Mouse (Mus musculus): Measurements from ENCODE around the gene Etnk2.
A peak's percentile ranks its signal among the peaks of the same experiment; 100 is the strongest.

DNA sequence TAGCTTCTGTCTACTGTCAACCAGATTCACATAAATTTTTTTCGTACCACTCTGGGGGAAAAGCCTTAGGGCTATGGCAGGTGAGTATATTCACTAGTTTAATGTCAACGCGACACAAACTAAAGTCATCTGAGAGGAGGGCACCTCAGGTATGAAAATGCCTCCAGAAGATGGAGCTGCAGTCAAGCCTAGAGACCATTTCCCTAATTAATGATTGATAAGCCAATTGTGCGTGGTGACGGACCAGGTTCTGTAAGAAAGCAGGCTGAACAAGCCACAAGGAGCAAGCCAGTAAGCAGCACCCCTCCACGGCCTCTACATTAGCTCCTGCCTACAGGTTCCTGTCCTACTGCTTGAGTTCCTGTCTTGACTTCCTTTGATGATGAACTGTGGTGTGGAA, 2.4 kb upstream of the Etnk2 start:
- TF ChIP-seq CTCF (conservative IDR thresholded peaks at IDR 0.05; ENCODE audit: insufficient read depth, insufficient read length, low read depth, low read length) (peak; percentile 50), POLR2A (IDR thresholded peaks at IDR 0.05; ENCODE audit: low read depth, low read length) (no peak)

Measured in kidney, adult 2 months (tissue).